Mouse (Mus musculus) heart, embryonic 12.5 days (tissue): ENCODE data around the gene Cstad. TPM values are rescaled to one million over a fixed set of nuclear protein-coding genes. Genes with fewer than 3 reads are reported as not detected.

Experiments
- ATAC-seq: fragments of 200-750 bp; cut with Nextera tagmentation; 2 replicates; pipeline ENCODE4 v1.8.0; 2017; ENCODE audit warnings: moderate TSS enrichment, moderate library complexity; ENCODE audit not compliant: insufficient number of reproducible peaks, low FRiP score
- H3K27ac ChIP-seq: fragments of 300-500 bp; sonication (generic); 2 replicates; pipeline ENCODE4 v1.5.1; 2016; ENCODE audit warnings: mild to moderate bottlenecking, moderate library complexity; ENCODE audit not compliant: poor library complexity, severe bottlenecking
- H3K27me3 ChIP-seq: fragments of 300-500 bp; sonication (generic); replicated peaks from 2 replicates; pipeline ENCODE4 v1.6.1; 2016; ENCODE audit warnings: mild to moderate bottlenecking, moderate library complexity
- H3K36me3 ChIP-seq: fragments of 300-500 bp; sonication (generic); 2 replicates; pipeline ENCODE4 v1.6.1; 2016; ENCODE audit warnings: mild to moderate bottlenecking, moderate library complexity
- H3K4me1 ChIP-seq: fragments of 300-500 bp; sonication (generic); replicated peaks from 2 replicates; pipeline ENCODE4 v1.6.1; 2016; ENCODE audit warnings: mild to moderate bottlenecking
- H3K4me2 ChIP-seq: fragments of 300-500 bp; sonication (generic); 2 replicates; pipeline ENCODE4 v1.6.1; 2016; ENCODE audit warnings: mild to moderate bottlenecking, moderate library complexity
- H3K4me3 ChIP-seq: fragments of 300-500 bp; sonication (generic); 2 replicates; pipeline ENCODE4 v1.5.1; 2016; ENCODE audit warnings: mild to moderate bottlenecking
- H3K9ac ChIP-seq: fragments of 300-500 bp; sonication (generic); 2 replicates; pipeline ENCODE4 v1.6.1; 2016; ENCODE audit warnings: mild to moderate bottlenecking, moderate library complexity
- H3K9me3 ChIP-seq: fragments of 300-500 bp; sonication (generic); replicated peaks from 2 replicates; pipeline ENCODE4 v1.6.1; 2016; ENCODE audit warnings: mild to moderate bottlenecking, moderate library complexity
- WGBS: fragments of 180-500 bp; shearing (Covaris S2); methylation state at CpG from one replicate; pipeline ENCODE4 v1.1.7; 2016; 5-methylcytosine and 5-hydroxymethylcytosine counted together
- polyA plus RNA-seq: library from polyadenylated mRNA; unstranded; fragments of >200 nt; fragmentation: Nextera tagmentation; extraction: Ambion mirVana; gene quantifications from 2 replicates; pipeline ENCODE4 v1.2.1, GENCODE M21; 2016

Cstad gene
- 1.4 and 2.0 TPM in 2 replicates for polyA plus RNA-seq

DNA sequence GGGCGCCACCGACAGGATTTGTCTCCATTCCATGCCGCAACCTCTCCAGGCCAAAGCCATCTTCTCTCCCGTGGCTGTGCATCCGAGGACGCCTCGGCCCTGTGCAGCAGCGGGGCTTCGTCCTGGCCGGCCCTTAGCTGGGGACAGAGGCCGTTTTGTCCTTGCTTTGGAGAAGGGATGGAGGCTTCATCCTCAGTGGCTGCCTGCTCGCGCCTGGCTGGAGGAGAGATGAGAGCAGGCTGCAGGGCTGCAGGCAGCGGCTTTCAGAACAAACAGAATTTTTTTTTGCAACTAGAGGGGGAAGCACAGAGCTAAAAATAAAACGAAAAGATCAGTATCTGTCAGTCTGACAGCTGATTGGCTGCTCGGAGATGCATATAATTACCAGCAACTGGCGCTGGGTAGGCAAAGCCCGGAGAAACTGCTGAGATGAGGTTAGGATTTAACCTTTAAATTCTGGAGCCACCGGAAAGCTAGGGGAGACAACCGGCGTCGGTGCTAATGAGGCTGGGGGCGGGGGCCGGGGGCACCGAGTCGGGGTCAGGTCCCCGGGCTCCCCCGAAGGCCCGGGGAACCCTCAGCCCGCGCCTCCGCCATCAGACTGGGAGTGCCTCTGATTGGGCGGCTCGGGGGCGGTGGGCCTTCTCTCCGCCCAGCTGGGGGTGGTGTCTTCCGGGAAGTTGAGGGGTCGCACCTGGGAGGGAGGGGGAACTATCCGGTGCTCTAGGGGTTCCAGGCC is at the start of gene Cstad:
TSS of gene Cstad (plus strand) at position 400 of the 739 bp plus-strand sequence.
- WGBS = under 1% methylated on average over 39 of the region's 39 CpGs
- H3K27me3 ChIP-seq = no peaks in the 10 kb centered on the region
- H3K4me1 ChIP-seq = peaks cover 31% of the 10 kb centered on the region
- no peaks in the 10 kb centered on the region for H3K36me3 ChIP-seq
- H3K9ac ChIP-seq = peak within 1 kb of the TSS; percentile 82
- peak within 1 kb of the TSS; percentile 55 for H3K4me3 ChIP-seq
- no peaks in the 10 kb centered on the region for H3K9me3 ChIP-seq
- ATAC-seq = peak; percentile 57
- H3K27ac ChIP-seq = peak within 1 kb of the TSS; percentile 97
- H3K4me2 ChIP-seq = peak within 1 kb of the TSS; percentile 78

DNA sequence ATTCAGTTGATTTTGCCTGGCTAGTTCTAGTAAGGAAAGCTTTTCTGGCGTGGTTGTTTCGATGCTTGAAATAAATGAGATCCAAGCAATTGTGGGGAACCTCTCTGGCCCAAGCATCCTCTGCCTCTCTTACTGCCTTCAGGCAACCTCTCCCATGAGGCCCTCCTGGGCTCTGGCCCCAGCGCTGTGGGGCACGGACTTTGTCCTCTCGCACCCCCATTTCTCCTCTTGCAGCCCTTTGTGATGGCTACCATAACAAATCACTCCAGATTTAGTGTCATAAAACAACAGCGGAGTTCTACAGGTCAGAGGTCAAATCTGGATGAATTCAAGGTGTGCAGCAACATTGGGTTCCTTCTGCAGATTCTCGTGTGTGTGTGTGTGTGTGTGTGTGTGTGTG is 49.1 kb upstream of the Cstad start:
- Histone ChIP-seq H3K36me3 (no peaks in the 10 kb centered on the region), H3K4me1 (peaks cover 49% of the 10 kb centered on the region), H3K4me2 (peak overlapping the region; percentile 63; the same call in 1 of the 2 replicates), H3K9me3 (peaks cover 8% of the 10 kb centered on the region), H3K4me3 (no peak overlapping the region), H3K27me3 (no peaks in the 10 kb centered on the region), H3K27ac (no peak overlapping the region), H3K9ac (no peak overlapping the region)
- 80% methylated on average over 7 of the region's 7 CpGs for WGBS
- no peak for ATAC-seq

DNA sequence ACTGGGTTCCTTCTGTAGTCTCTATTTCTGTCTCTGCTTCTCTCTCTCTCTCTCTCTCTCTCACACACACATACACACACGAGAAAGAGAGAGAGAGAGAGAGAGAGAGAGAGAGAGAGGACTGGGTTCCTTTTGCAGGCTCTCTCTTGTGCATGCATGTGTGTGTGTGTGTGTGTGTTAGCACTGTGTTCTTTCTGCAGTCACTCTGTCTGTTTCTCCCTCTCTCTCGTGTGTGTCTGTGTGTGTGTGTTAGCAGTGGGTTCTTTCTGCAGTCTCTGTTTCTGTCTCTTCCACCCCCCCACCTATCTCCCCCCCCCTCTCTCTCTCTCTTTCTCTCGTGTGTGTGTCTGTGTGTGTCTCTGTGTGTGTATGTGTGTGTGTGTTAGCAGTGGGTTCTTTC is 48.6 kb upstream of the Cstad start:
- ATAC-seq = no peak
- no peaks in the 10 kb centered on the region for H3K27me3 ChIP-seq
- no peak overlapping the region for H3K9ac ChIP-seq
- H3K9me3 ChIP-seq = peaks cover 8% of the 10 kb centered on the region
- H3K4me3 ChIP-seq = no peak overlapping the region
- H3K27ac ChIP-seq = no peak overlapping the region
- 48% methylated on average over 2 of the region's 3 CpGs for WGBS
- no peak overlapping the region for H3K4me2 ChIP-seq
- H3K4me1 ChIP-seq = peaks cover 45% of the 10 kb centered on the region
- no peaks in the 10 kb centered on the region for H3K36me3 ChIP-seq

DNA sequence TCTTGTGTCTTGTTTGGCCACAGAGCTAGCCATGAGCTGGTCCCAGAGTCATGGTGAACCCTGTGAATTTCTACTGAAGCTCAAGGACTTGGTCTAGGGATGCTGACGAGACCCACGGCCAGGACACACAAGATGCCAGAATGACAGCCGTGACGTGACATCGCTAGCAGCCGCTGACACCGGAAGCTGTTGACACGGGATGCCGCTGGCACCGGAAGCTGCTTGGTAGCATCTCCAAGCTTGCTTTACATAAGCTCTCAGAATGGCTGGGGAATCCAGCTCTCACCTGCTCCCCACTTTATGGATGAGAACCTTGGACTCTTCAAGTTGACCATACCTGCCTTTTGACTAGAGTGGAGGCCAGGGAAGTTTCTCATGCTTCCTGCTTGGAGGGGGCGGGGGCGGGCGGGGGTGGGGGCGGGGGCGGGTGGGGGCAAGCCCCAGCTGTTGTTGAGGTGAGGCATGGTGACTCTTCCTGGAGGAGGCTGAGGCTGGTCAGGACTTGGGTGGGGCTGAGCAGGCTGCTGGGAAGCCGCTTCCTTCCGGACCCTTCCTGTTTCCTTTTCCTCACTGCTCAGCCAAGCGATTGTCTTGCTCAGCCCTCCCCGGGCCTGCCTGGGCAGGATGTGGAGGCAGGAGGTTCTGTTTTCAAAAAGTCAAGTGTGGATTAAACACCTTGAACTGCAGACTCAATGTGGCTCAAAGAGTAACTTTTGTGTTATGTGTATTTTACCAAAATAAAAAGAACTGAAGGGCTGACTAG is 47.2 kb upstream of the Cstad start:
- 69% methylated on average over 19 of the region's 19 CpGs for WGBS

DNA sequence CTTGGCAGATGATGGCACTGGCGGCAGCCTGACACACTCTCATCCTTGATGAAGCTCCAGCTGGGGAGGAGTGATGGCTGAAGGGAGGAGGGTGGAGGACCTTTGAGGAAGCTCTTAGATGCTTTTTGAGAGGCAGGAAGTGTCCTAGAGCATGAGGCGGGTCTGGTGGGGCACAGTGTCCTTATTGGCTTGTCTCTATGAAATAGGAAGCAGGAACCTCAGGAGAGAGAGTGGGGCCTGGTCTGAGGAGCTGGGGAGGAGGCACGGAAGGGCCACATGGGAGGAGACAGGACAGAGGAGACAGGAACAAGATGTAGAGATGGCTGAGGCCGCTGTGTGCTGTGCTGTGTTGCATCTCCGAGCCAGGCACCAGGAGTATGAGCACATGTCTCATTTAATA is 43.3 kb upstream of the Cstad start:
- Histone ChIP-seq H3K9ac (no peak overlapping the region), H3K4me2 (no peak overlapping the region), H3K9me3 (peaks cover 8% of the 10 kb centered on the region), H3K4me1 (peaks cover 15% of the 10 kb centered on the region), H3K4me3 (no peak overlapping the region), H3K27ac (no peak overlapping the region), H3K27me3 (no peaks in the 10 kb centered on the region), H3K36me3 (no peaks in the 10 kb centered on the region)
- no peak for ATAC-seq
- WGBS = 72% methylated on average over 5 of the region's 5 CpGs

More for the DNA sequence above, 47.2 kb upstream of the Cstad start:
- peak; percentile 76 for ATAC-seq
- H3K4me3 ChIP-seq = no peak overlapping the region
- H3K27me3 ChIP-seq = no peaks in the 10 kb centered on the region
- H3K27ac ChIP-seq = peak overlapping the region; percentile 76
- no peak overlapping the region for H3K4me2 ChIP-seq
- H3K36me3 ChIP-seq = no peaks in the 10 kb centered on the region
- H3K9me3 ChIP-seq = peaks cover 8% of the 10 kb centered on the region
- no peak overlapping the region for H3K9ac ChIP-seq
- peaks cover 34% of the 10 kb centered on the region for H3K4me1 ChIP-seq

DNA sequence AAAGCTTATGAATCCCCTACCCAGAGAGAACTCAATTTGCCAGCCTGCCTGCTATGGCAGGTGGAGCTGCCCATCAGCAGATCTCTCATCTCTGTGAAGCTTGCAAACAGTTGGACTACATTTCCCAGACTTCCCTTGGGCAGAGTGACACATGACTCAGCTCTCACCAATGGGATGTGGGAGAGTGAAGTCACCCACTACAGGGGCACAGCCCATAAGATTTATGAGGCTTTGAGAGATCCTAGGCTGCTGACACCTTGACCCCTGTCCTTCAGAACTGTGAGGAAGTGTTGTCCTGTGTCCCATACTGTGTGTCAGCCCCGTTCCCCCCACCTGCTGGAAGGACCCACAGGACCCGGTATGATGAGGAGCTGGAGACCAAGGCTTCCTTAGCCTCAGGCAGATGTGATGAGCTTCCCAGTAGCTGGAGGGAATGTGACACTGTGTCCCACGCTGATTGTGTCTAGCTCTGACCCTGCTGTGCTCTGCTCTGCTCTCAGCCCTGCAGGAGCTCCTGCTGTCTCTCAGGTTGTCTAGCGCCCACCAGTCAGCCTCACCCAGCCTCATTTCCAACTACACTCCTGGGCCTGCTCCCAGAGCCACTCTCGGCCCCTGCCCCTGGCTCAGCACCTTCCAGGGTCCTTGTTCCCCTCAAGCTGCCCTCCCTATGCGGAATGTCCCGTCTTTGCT is 40.8 kb upstream of the Cstad start:
- Histone ChIP-seq H3K27me3 (no peaks in the 10 kb centered on the region), H3K27ac (no peak overlapping the region), H3K9ac (no peak overlapping the region; the same call in 1 of the 2 replicates), H3K4me3 (0 out of 2 replicates have a peak overlapping the region, but pooled peaks have one; percentile 5), H3K4me2 (peak overlapping the region; percentile 48), H3K9me3 (peaks cover 4% of the 10 kb centered on the region), H3K36me3 (no peaks in the 10 kb centered on the region), H3K4me1 (no peaks in the 10 kb centered on the region)
- peak; percentile 54 for ATAC-seq
- 41% methylated on average over 7 of the region's 7 CpGs for WGBS

DNA sequence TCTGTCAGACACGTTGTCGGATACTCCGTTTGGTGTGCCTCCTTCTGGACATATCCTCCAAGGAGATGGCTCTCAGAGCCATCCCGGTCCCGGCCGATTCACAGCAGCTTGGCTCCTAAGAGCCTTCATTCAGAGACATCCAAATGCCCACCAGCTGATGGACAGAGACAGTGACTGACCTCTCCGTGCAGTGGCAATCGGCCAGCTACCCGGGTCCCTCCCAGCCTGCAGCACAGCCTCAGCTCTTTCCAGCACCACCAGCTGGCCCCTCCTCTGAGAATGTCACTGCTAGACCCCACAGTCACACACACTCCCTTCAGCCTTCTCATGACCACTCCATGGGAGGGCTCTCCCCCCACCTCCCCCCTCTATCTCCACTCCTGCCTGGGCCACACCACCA is 39.6 kb upstream of the Cstad start:
- WGBS = 67% methylated on average over 9 of the region's 9 CpGs

DNA sequence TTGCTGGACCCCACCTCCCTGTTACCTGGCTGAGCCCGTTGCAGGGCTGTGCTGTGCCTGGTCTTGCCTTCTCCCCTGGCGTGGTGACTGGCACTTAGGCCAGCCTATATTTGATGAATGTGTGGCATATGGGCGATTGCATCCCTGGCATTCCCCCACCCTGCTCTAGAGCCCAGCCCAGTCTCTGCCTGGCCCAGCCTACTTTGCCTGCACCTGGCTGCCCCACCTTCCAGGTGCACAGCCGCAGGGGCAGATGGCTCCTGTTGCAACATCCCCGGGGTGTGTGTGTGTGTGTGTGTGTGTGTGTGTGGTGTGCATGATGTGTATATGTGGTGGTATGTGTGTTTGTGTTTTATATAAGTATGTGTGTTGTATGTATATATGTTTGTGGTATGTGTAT is 38.3 kb upstream of the Cstad start:
- no peaks in the 10 kb centered on the region for H3K27me3 ChIP-seq

More for the DNA sequence above, 39.6 kb upstream of the Cstad start:
- no peak overlapping the region for H3K4me2 ChIP-seq
- H3K27me3 ChIP-seq = no peaks in the 10 kb centered on the region
- no peak overlapping the region for H3K4me3 ChIP-seq
- ATAC-seq = no peak
- no peaks in the 10 kb centered on the region for H3K36me3 ChIP-seq
- H3K4me1 ChIP-seq = no peaks in the 10 kb centered on the region
- no peak overlapping the region for H3K27ac ChIP-seq
- H3K9ac ChIP-seq = no peak overlapping the region
- no peaks in the 10 kb centered on the region for H3K9me3 ChIP-seq

DNA sequence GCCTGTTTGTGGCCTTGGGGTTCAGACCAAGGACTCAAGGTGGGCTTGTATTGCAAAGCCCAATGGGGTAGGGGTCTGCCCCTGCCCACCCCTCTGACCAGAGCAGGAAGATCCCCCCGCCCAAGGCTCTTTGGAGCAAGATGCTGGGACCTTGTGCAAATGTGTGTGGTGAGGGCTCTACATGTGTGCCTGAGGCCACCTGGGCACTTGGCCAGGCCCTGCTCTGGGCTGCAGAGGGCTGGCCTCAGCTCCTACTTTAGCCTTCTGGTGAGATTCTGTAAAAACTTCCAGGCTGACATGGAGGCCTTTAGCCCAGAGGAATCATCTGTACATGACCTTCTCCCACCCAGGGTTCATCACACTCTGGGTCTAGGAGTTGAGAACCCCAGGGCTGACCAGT is 35.3 kb upstream of the Cstad start:
- no peak overlapping the region for H3K4me3 ChIP-seq
- H3K4me2 ChIP-seq = no peak overlapping the region
- H3K27me3 ChIP-seq = no peaks in the 10 kb centered on the region
- 95% methylated on average over 1 of the region's 1 CpGs for WGBS
- no peaks in the 10 kb centered on the region for H3K36me3 ChIP-seq
- ATAC-seq = no peak; the same call in 1 of the 2 replicates
- no peaks in the 10 kb centered on the region for H3K4me1 ChIP-seq
- no peaks in the 10 kb centered on the region for H3K9me3 ChIP-seq
- H3K27ac ChIP-seq = no peak overlapping the region
- H3K9ac ChIP-seq = no peak overlapping the region

More for the DNA sequence above, 38.3 kb upstream of the Cstad start:
- 83% methylated on average over 5 of the region's 5 CpGs for WGBS
- Histone ChIP-seq H3K9me3 (no peaks in the 10 kb centered on the region), H3K9ac (no peak overlapping the region), H3K27ac (no peak overlapping the region), H3K36me3 (no peaks in the 10 kb centered on the region), H3K4me3 (no peak overlapping the region), H3K4me2 (no peak overlapping the region), H3K4me1 (no peaks in the 10 kb centered on the region)
- ATAC-seq = no peak

DNA sequence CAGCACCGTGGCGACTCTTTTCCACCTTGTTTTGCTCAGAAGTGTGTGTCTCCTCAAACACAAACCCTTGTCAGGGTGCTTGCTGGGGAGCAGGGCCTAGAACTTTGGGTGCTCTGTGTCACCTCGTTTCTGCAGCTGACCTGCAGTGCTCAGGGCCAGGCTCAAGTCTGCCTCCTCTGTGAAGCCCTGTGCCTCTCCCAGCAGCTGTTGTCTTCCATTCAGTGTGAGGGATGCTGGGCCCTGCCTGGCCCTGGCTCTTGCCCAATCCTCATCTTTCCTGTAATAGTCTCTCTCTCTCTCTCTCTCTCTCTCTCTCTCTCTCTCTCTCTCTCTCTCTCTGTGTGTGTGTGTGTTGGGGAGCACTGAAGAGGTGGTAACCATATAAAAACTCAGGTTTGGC is 32.3 kb upstream of the Cstad start:
- no peak for ATAC-seq
- Histone ChIP-seq H3K9ac (no peak overlapping the region), H3K4me2 (no peak overlapping the region), H3K27ac (no peak overlapping the region), H3K9me3 (no peaks in the 10 kb centered on the region), H3K4me3 (no peak overlapping the region), H3K27me3 (no peaks in the 10 kb centered on the region), H3K36me3 (no peaks in the 10 kb centered on the region), H3K4me1 (peaks cover 11% of the 10 kb centered on the region)
- WGBS = 77% methylated on average over 3 of the region's 3 CpGs

DNA sequence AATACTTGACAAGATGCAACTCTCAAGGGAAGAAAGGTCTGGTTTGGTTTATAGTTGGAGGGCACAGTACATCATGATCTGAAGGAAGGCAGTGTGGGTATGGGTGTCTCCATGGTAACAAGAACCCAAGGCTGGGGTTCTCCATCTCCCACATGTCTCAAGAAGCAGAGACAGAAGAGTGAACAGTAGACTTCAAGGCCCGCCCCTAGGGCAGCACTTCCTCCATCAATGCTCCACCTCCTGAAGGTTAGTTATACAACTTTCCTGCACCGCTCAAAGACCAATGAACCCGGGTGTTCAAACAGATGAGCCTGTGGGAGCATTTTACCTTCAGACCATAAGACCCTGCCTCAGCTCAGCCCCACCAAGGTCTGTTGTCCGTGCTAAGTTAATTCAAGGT is 23.2 kb upstream of the Cstad start:
- Histone ChIP-seq H3K9ac (no peak overlapping the region), H3K27me3 (0 out of 2 replicates have a peak, but pooled peaks cover 4% of the 10 kb centered on the region), H3K27ac (no peak overlapping the region), H3K4me1 (peaks cover 12% of the 10 kb centered on the region), H3K36me3 (no peaks in the 10 kb centered on the region), H3K4me3 (no peak overlapping the region), H3K9me3 (peaks cover 5% of the 10 kb centered on the region; the same call in 1 of the 2 replicates), H3K4me2 (no peak overlapping the region)
- 83% methylated on average over 4 of the region's 4 CpGs for WGBS
- no peak for ATAC-seq
